In genomic region chr12:38596416-38597062, GRCm38 (mm10) we compare ENCODE assay signal across 13 mouse cellular contexts.
DNase-seq lines count a peak whose midpoint lies in the region; ATAC-seq and TF ChIP-seq lines count a peak whose summit lies in the region.
"Had no signal": no experiment of that assay in that cellular context is flagged by ENCODE, and none has a peak within 500 bp of the region (broad histone marks: within the 10 kb centered on the region; RNA-seq: fewer than 3 reads in every experiment).

No protein-coding gene starts in this region.

- 21% methylated on average over 7 of the region's 7 CpGs for WGBS in hindbrain, embryonic 12.5 days
- WGBS in midbrain, postnatal 0 days: 41% methylated on average over 7 of the region's 7 CpGs

- peak; percentile 83 for ATAC-seq in hindbrain, embryonic 12.5 days (ENCODE audit: low FRiP score)
- peak; percentile 56; the same call in 1 of the 2 replicates for ATAC-seq in midbrain, postnatal 0 days (ENCODE audit: low FRiP score)

- H3K9ac ChIP-seq in hindbrain, embryonic 12.5 days: no peak overlapping the region
- H3K9ac ChIP-seq in midbrain, postnatal 0 days (replicated peaks; ENCODE audit: low read length, poor library complexity, severe bottlenecking): no peak overlapping the region
- H3K9ac ChIP-seq: embryonic facial prominence, embryonic 15.5 days; lung, embryonic 15.5 days had no signal

- H3K27ac ChIP-seq in hindbrain, embryonic 12.5 days: peak overlapping the region; percentile 48; the same call in 1 of the 2 replicates
- no peak overlapping the region for H3K27ac ChIP-seq in midbrain, postnatal 0 days (ENCODE audit: low read depth, low read length)
- H3K27ac ChIP-seq: embryonic facial prominence, embryonic 15.5 days; kidney, postnatal 0 days; lung, embryonic 15.5 days had no signal

- H3K36me3 ChIP-seq in hindbrain, embryonic 12.5 days: no peaks in the 10 kb centered on the region
- no peaks in the 10 kb centered on the region for H3K36me3 ChIP-seq in midbrain, postnatal 0 days (ENCODE audit: insufficient read depth, low read length)
- H3K36me3 ChIP-seq: embryonic facial prominence, embryonic 15.5 days; lung, embryonic 15.5 days had no signal

- H3K27me3 ChIP-seq in hindbrain, embryonic 12.5 days: no peaks in the 10 kb centered on the region
- H3K27me3 ChIP-seq in midbrain, postnatal 0 days (ENCODE audit: insufficient read depth, low read length): no peaks in the 10 kb centered on the region
- H3K27me3 ChIP-seq: embryonic facial prominence, embryonic 15.5 days; lung, embryonic 15.5 days had no signal

- DNase-seq in R1 (ENCODE audit: low read depth, low spot score): peak; percentile 30
- peak; percentile 43 for DNase-seq in embryo, embryonic 9.5 days (ENCODE audit: extremely low spot score)
- peak; percentile 33 for DNase-seq in midbrain, postnatal 0 days (ENCODE audit: low spot score)
- no peak for DNase-seq in natural killer cell, adult 2 months (ENCODE audit: low spot score in 2 of 2)
- no peak for DNase-seq in urinary bladder, postnatal 14 days (ENCODE audit: low spot score)
- no peak for DNase-seq in thymus, postnatal 10 days (ENCODE audit: low spot score in 2 of 2)
- DNase-seq in cerebellum, postnatal 25 days: no peak
- DNase-seq: gastrocnemius, postnatal 10 days; thymus, postnatal 25 days had no signal

- no peak overlapping the region for H3K4me2 ChIP-seq in hindbrain, embryonic 12.5 days (replicated peaks)
- no peak overlapping the region for H3K4me2 ChIP-seq in midbrain, postnatal 0 days (ENCODE audit: low read depth, low read length, poor library complexity, severe bottlenecking)
- H3K4me2 ChIP-seq: embryonic facial prominence, embryonic 15.5 days; lung, embryonic 15.5 days had no signal

- H3K4me3 ChIP-seq in hindbrain, embryonic 12.5 days: no peak overlapping the region
- no peak overlapping the region for H3K4me3 ChIP-seq in midbrain, postnatal 0 days (ENCODE audit: low read depth, low read length)
- H3K4me3 ChIP-seq: embryonic facial prominence, embryonic 15.5 days; lung, embryonic 15.5 days had no signal

- no peak for TF ChIP-seq CTCF in midbrain, postnatal 0 days (IDR thresholded peaks at IDR 0.05)

- peaks cover 11% of the 10 kb centered on the region for H3K4me1 ChIP-seq in hindbrain, embryonic 12.5 days
- H3K4me1 ChIP-seq in midbrain, postnatal 0 days (ENCODE audit: insufficient read depth, low read length): no peaks in the 10 kb centered on the region
- H3K4me1 ChIP-seq: embryonic facial prominence, embryonic 15.5 days; lung, embryonic 15.5 days had no signal

- no peaks in the 10 kb centered on the region for H3K9me3 ChIP-seq in hindbrain, embryonic 12.5 days (replicated peaks)
- H3K9me3 ChIP-seq in midbrain, postnatal 0 days (ENCODE audit: low read length): no peaks in the 10 kb centered on the region
- H3K9me3 ChIP-seq: embryonic facial prominence, embryonic 15.5 days; lung, embryonic 15.5 days had no signal

Comparison
In these comparisons a context has a peak if more than half of its experiments do, and no peak if none do; other contexts are left out.
1. DNase-seq: peak in R1 (single experiment), embryo, embryonic 9.5 days (single experiment) and midbrain, postnatal 0 days (single experiment); none in natural killer cell, adult 2 months (0 of 2), urinary bladder, postnatal 14 days (single experiment), thymus, postnatal 10 days (0 of 2) and cerebellum, postnatal 25 days (0 of 2).